Mouse (Mus musculus): ENCODE measurements around the gene Mark3. TPM values are rescaled to one million over a fixed set of nuclear protein-coding genes. Genes with fewer than 3 reads are reported as not detected.
"Not testable (repeated sequence)": the region's sequence is repeated elsewhere in the genome, so short reads cannot be mapped to it uniquely, and the experiment has no call there.

Mark3 gene
- polyA plus RNA-seq, 1 experiment from 2014 or later = 34.9 TPM

DNA sequence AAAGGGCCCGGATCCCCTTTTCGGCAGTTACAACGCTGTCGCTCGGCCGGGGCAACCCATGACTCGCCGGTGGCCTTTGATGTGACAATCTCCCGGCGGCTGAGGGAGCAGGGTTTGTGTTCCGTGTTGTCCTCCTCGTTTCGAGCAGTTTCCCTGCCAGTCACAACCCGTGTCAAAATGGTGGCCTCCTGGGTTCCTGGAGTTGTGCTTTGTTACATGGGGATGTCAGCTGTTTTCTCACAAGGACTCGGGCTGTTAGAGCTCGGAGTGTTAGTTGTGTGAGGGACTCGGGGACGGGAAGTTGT is 35.3 kb upstream of the Mark3 start:
- peaks cover 36% of the 10 kb centered on the region for H3K36me3 ChIP-seq
- WGBS = under 1% methylated on average over 18 of the region's 18 CpGs
- no peak for ATAC-seq (ENCODE audit: insufficient read depth, low FRiP score, low read depth)
- no peaks in the 10 kb centered on the region for H3K27me3 ChIP-seq (replicated peaks)
- peaks cover 14% of the 10 kb centered on the region for H3K4me1 ChIP-seq
- H3K9ac ChIP-seq = peak overlapping the region; percentile 97
- peak overlapping the region; percentile 97 for H3K27ac ChIP-seq
- no peaks in the 10 kb centered on the region for H3K9me3 ChIP-seq
- peak overlapping the region; percentile 66 for H3K4me2 ChIP-seq
- H3K4me3 ChIP-seq (replicated peaks) = peak overlapping the region; percentile 88

GRCm38 (mm10) chr12:111547070-111547469 is 27.3 kb upstream of the Mark3 start:
- no peak overlapping the region for H3K9ac ChIP-seq
- H3K9me3 ChIP-seq = no peaks in the 10 kb centered on the region
- no peak overlapping the region for H3K4me3 ChIP-seq (replicated peaks)
- ATAC-seq (ENCODE audit: insufficient read depth, low FRiP score, low read depth) = no peak
- WGBS = 89% methylated on average over 3 of the region's 3 CpGs
- H3K4me1 ChIP-seq = no peaks in the 10 kb centered on the region
- peaks cover 27% of the 10 kb centered on the region for H3K36me3 ChIP-seq
- no peaks in the 10 kb centered on the region for H3K27me3 ChIP-seq (replicated peaks)
- H3K27ac ChIP-seq = no peak overlapping the region
- H3K4me2 ChIP-seq = no peak overlapping the region

- no peak overlapping the region for H3K9ac ChIP-seq
- H3K4me1 ChIP-seq = no peaks in the 10 kb centered on the region
- no peaks in the 10 kb centered on the region for H3K27me3 ChIP-seq (replicated peaks)
- H3K4me2 ChIP-seq = no peak overlapping the region
- H3K9me3 ChIP-seq = no peaks in the 10 kb centered on the region
- no peak for ATAC-seq (ENCODE audit: insufficient read depth, low FRiP score, low read depth)
- 57% methylated on average over 2 of the region's 2 CpGs for WGBS
- peaks cover 16% of the 10 kb centered on the region for H3K36me3 ChIP-seq
- H3K27ac ChIP-seq = no peak overlapping the region
- no peak overlapping the region for H3K4me3 ChIP-seq (replicated peaks)
These were observed 25.6 kb upstream of the Mark3 start for GRCm38 (mm10) chr12:111548555-111549289.

DNA sequence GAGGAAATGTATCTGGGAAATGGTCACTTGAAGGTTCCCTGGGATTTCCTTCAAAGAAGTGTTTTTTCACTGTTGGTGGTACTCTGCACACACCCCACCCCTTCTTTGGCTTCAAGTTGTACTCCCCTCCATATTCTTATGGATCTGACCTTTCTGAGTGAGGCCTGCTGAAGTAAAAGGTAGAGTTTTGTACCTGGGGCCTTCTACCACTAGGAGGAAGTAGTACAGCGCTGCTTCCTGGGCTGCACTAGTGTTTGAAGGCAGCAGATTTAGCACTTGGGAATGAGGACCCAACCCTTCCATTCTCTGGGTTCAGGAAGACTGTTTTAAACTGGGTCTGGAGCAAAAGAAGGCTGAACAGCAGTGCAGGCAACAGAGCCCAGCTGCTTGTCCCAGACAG is 23.6 kb upstream of the Mark3 start:
- no peak overlapping the region for H3K4me2 ChIP-seq
- H3K4me3 ChIP-seq (replicated peaks) = no peak overlapping the region
- H3K27ac ChIP-seq = no peak overlapping the region
- 38% methylated on average over 1 of the region's 1 CpGs for WGBS
- H3K27me3 ChIP-seq (replicated peaks) = no peaks in the 10 kb centered on the region
- H3K9me3 ChIP-seq = no peaks in the 10 kb centered on the region
- no peaks in the 10 kb centered on the region for H3K4me1 ChIP-seq
- H3K9ac ChIP-seq = no peak overlapping the region
- no peak; the same call in 1 of the 2 replicates for ATAC-seq (ENCODE audit: insufficient read depth, low FRiP score, low read depth)
- 0 out of 2 replicates have a peak, but pooled peaks cover 11% of the 10 kb centered on the region for H3K36me3 ChIP-seq

DNA sequence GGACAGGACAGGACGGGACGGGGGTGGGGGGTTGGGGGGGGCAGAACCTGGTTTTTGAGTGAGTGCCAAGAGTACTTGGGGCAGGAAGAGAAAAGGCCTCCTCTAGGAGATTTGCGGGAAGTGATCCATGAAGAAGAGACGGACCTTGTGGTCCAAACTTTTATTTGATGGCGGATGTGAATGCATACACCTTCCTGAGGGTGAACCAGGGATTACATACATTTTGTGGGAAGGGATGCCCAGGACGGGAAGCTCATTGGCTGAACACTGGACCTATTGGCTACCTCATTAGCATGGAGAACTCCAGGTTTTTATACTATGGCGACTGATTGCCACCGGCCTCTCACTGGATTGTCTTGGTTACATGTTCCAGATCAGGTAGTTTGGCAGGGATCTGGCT is 22.0 kb upstream of the Mark3 start:
- H3K27me3 ChIP-seq (replicated peaks) = no peaks in the 10 kb centered on the region
- 0 out of 2 replicates have a peak, but pooled peaks cover 5% of the 10 kb centered on the region for H3K36me3 ChIP-seq
- no peak overlapping the region for H3K4me3 ChIP-seq (replicated peaks)
- no peaks in the 10 kb centered on the region for H3K4me1 ChIP-seq
- WGBS = 68% methylated on average over 8 of the region's 8 CpGs
- ATAC-seq (ENCODE audit: insufficient read depth, low FRiP score, low read depth) = no peak
- no peak overlapping the region for H3K4me2 ChIP-seq
- no peaks in the 10 kb centered on the region for H3K9me3 ChIP-seq
- no peak overlapping the region for H3K27ac ChIP-seq
- no peak overlapping the region for H3K9ac ChIP-seq

DNA sequence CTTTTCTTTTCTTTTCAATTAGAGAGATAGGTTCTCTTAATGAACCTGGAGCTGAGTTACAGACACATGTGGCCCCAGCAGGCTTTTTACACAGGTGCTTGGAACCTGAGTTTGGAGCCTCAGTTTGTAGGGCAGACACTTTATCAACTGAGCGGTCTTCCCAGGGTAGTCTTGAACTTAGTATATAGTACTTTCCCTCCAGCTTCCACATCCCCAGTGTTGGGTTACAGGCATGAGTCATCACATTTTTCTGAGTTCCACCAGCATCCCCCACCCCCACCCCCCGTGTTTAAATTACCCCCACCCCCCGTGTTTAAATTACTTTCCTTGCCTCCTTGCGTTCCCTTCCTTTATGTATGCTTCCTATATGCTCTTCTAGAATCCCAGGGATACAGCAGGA is 19.0 kb upstream of the Mark3 start:
- H3K27ac ChIP-seq = no peak overlapping the region
- 56% methylated on average over 4 of the region's 4 CpGs for WGBS
- H3K36me3 ChIP-seq = no peaks in the 10 kb centered on the region
- H3K4me2 ChIP-seq = no peak overlapping the region
- ATAC-seq (ENCODE audit: insufficient read depth, low FRiP score, low read depth) = no peak
- H3K9ac ChIP-seq = no peak overlapping the region
- no peak overlapping the region for H3K4me3 ChIP-seq (replicated peaks)
- H3K27me3 ChIP-seq (replicated peaks) = no peaks in the 10 kb centered on the region
- H3K9me3 ChIP-seq = no peaks in the 10 kb centered on the region
- H3K4me1 ChIP-seq = no peaks in the 10 kb centered on the region

DNA sequence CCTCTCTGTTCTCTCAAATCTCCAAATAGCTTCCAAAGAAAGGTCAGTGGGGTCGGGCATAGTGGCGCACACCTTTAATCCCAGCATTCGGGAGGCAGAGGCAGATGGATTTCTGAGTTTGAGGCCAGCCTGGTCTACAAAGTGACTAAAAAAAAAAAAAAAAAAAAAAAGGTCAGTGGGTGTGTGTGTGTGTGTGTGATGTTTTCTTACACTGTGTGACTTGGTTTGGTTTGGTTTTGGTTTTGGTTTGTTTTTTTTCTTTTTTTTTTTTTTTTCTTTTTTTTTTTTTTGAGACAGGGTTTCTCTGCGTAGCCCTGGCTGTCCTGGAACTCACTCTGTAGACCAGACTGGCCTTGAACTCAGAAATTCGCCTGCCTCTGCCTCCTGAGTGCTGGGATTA is 18.4 kb upstream of the Mark3 start:
- not testable (repeated sequence) for H3K4me2 ChIP-seq; H3K9ac ChIP-seq; H3K27me3 ChIP-seq (replicated peaks); ATAC-seq (ENCODE audit: insufficient read depth, low FRiP score, low read depth); H3K4me3 ChIP-seq (replicated peaks); H3K9me3 ChIP-seq; H3K36me3 ChIP-seq; H3K27ac ChIP-seq; H3K4me1 ChIP-seq
- WGBS = 86% methylated on average over 5 of the region's 5 CpGs

DNA sequence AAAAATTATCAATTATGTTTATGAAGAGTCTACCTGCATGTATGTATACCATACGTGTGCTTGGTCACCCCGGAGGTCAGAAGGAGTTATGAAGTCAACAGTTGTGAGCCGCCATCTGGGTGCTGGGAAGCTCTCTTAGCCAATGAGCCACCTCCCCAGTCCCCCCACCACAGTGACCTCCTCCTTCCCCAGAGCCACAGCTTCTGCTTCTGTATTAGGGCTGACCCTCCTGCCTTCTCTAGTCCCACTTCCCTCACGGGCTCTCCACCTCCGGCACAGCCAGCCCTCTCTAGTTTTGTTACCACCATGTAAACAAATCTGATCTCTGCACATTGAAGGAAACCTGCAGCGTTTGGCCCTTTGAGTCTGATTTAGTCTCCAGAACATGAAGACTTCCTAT is 16.8 kb upstream of the Mark3 start:
- H3K9me3 ChIP-seq = no peaks in the 10 kb centered on the region
- H3K9ac ChIP-seq = no peak overlapping the region
- H3K27me3 ChIP-seq (replicated peaks) = no peaks in the 10 kb centered on the region
- ATAC-seq (ENCODE audit: insufficient read depth, low FRiP score, low read depth) = no peak
- H3K4me2 ChIP-seq = no peak overlapping the region
- WGBS = 43% methylated on average over 6 of the region's 6 CpGs
- no peak overlapping the region for H3K27ac ChIP-seq
- no peak overlapping the region for H3K4me3 ChIP-seq (replicated peaks)
- no peaks in the 10 kb centered on the region for H3K4me1 ChIP-seq
- H3K36me3 ChIP-seq = no peaks in the 10 kb centered on the region

GRCm38 (mm10) chr12:111558655-111559054 is 15.7 kb upstream of the Mark3 start:
- no peak overlapping the region for H3K9ac ChIP-seq
- peak; percentile 95 for ATAC-seq (ENCODE audit: insufficient read depth, low FRiP score, low read depth)
- no peak overlapping the region for H3K4me2 ChIP-seq
- no peak overlapping the region for H3K4me3 ChIP-seq (replicated peaks)
- H3K27ac ChIP-seq = no peak overlapping the region
- H3K9me3 ChIP-seq = no peaks in the 10 kb centered on the region
- no peaks in the 10 kb centered on the region for H3K4me1 ChIP-seq
- no peaks in the 10 kb centered on the region for H3K27me3 ChIP-seq (replicated peaks)
- 32% methylated on average over 2 of the region's 2 CpGs for WGBS
- H3K36me3 ChIP-seq = no peaks in the 10 kb centered on the region

DNA sequence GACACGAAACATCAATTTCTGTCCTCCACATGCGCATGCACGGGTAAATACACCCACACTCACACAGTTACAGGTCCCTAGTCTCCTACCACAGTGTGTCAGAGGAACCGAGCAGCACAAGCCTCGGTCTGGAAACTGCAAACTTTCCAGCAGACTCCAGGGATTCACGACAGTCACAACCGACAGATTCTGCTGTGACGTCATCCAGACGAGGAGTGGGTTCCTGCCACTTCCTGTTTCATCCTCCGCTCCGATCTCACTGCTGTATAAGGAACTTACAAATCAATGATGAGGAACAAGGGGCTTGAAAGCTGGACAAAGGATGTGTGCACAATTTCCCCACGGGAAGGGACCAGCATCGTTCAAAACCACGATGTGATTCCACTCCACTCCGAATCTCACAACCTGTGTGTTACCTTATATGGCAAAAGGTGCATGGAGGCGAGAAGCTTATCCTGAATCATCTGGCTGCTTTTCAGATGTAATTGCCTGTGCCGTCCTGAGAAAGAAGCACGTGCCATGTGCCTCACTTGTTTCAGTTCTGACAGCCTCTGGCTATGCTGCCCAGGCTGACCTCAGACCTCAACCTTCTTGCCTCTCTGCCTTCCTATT is 14.6 kb upstream of the Mark3 start:
- Histone ChIP-seq H3K9me3 (no peaks in the 10 kb centered on the region), H3K9ac (no peak overlapping the region), H3K36me3 (no peaks in the 10 kb centered on the region), H3K4me3 (replicated peaks) (peak overlapping the region; percentile 21; the same call in 1 of the 2 replicates), H3K4me2 (peak overlapping the region; percentile 42), H3K4me1 (no peaks in the 10 kb centered on the region), H3K27ac (no peak overlapping the region), H3K27me3 (replicated peaks) (no peaks in the 10 kb centered on the region)
- ATAC-seq (ENCODE audit: insufficient read depth, low FRiP score, low read depth) = no peak
- 39% methylated on average over 18 of the region's 18 CpGs for WGBS

DNA sequence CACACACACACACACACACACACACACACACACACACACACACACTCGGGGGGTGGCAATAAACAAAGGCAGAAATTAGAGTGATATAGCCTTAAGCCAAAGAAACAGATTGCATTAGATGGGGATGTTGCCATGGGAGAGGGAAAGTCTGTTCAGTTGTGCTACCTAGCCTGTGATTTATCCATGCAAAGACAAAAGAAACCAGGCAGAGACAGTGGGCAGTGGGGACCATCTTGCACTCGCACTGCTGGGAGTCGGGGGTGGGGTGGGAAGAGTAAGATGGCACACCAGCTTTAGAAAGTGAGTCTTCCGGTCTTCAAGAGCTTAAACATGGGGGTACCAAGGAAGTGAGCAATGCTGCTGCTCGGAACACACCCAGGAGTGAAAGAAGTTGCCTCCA is 14.0 kb upstream of the Mark3 start:
- no peak overlapping the region for H3K4me2 ChIP-seq
- no peak overlapping the region for H3K27ac ChIP-seq
- H3K36me3 ChIP-seq = no peaks in the 10 kb centered on the region
- H3K9me3 ChIP-seq = no peaks in the 10 kb centered on the region
- ATAC-seq (ENCODE audit: insufficient read depth, low FRiP score, low read depth) = no peak
- no peaks in the 10 kb centered on the region for H3K4me1 ChIP-seq
- no peak overlapping the region for H3K9ac ChIP-seq
- no peak overlapping the region for H3K4me3 ChIP-seq (replicated peaks)
- WGBS = 59% methylated on average over 5 of the region's 5 CpGs
- no peaks in the 10 kb centered on the region for H3K27me3 ChIP-seq (replicated peaks)

- 37% methylated on average over 4 of the region's 4 CpGs for WGBS
- Histone ChIP-seq H3K4me2 (no peak overlapping the region), H3K27ac (no peak overlapping the region)
These were observed 12.0 kb upstream of the Mark3 start for GRCm38 (mm10) chr12:111562276-111562814.

More at GRCm38 (mm10) chr12:111562276-111562814, 12.0 kb upstream of the Mark3 start:
- no peak for ATAC-seq (ENCODE audit: insufficient read depth, low FRiP score, low read depth)
- Histone ChIP-seq H3K4me3 (replicated peaks) (no peak overlapping the region), H3K36me3 (no peaks in the 10 kb centered on the region), H3K9ac (no peak overlapping the region), H3K4me1 (no peaks in the 10 kb centered on the region), H3K27me3 (replicated peaks) (no peaks in the 10 kb centered on the region), H3K9me3 (no peaks in the 10 kb centered on the region)
